Mouse (Mus musculus) v-Abl transformed pro-B cells (cell line): ENCODE measurements around the gene Mrpl52.

Experiments used
- in situ Hi-C, 2 experiments: fragments of 400-800 bp; cut with MboI; formaldehyde crosslinking; loops; one replicate each; pipeline ENCODE4 v1.15.1; 2025; ENCODE audit not compliant: unreplicated experiment in 2 of 2

The Mrpl52 gene

GRCm38 (mm10) chr14:54426689-54427398 is at the start of gene Mrpl52:
Mrpl52 (plus strand) TSS chr14:54426909.
- in situ Hi-C loops = loop anchor here (10.0 to 25.0 kb wide), 3 partner anchors 218 to 365 kb away; partner anchors contain the start of genes Cdh24 (in 1 of the 2) and Gm17606 (in 1 of the 2)

DNA sequence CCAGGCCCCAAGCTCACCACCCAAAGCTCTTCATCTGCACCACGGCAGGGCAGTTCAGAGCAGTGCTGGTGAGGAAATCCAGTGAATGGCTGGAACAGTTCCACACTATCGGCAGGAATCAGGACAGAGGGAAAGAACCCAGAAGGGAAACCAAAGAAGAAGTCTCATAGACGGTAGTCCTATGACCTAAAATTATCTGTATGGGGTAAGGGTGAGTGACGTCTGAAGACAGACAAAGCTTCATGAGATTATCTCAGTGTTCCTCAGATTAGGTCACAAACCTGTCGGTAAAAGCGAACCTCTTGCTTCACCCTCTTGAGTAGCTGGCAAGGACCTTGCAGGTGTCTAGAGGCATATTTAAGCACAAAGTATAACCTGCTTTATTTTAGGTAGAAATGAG is 49.5 kb upstream of the Mrpl52 start:
- in situ Hi-C loops = no loop called here

DNA sequence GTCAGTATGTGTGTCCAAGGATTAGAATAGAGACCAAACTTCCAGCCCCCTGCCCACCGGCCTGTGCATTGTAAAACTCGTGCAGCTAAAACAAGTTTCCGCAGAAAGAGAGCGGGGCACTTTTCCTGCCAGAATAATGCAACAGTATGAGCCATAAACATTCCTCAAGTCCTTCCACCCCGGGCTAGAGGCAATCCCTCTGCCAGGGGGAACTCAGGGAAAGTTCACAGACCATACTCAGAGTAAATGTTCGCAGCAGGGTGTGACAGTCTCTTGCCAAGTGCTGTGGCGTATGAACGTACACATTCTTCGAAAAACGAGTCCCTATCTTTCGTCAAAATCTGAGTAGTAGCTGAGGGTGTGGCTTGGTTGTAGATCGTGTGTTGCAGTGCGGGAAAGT is 47.1 kb upstream of the Mrpl52 start:
- in situ Hi-C loops = no loop called here

- in situ Hi-C loops = no loop called here
These were observed 46.1 kb upstream of the Mrpl52 start for GRCm38 (mm10) chr14:54380616-54381015.

DNA sequence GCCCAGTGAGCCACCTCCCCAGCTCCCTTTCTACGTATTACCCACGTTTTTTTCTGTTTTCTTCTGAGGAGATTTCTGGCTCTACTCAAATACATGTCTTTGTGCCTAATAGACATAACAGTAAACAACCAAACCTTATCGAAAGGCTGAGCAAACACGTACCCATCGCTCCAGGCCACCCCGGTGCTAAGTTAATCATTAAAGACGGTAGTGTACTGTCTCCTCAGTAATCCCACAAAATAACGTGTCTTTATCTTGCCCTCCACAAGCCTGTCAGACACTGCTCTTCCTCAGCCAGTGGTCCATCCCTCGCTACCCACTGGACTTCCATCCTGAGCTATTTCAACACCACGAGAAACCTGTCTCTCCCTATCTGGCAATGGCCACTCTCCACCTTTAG is 44.9 kb upstream of the Mrpl52 start:
- in situ Hi-C loops = no loop called here

DNA sequence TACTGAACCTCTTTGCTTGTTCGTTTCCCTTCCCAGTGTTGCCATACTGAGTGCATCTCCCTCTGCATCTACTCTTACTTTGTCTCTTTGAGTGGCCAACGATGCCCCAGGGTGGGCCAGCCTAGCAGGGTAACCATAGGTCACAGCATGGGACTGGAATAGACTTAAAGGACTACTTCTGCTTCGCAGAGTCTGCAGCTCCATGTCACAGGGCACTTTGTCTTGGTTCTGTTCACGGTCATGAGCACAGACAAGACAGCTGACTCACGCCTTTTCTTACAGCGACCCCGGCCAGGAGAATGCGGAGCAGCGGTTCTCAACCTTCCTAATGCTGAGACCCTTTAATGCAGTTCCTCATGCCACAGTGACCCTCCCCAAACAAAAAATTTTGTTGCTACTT is 44.1 kb upstream of the Mrpl52 start:
- in situ Hi-C loops = no loop called here

GRCm38 (mm10) chr14:54383355-54383771 is 43.3 kb upstream of the Mrpl52 start:
- in situ Hi-C loops = no loop called here

- in situ Hi-C loops = no loop called here
These were observed 42.3 kb upstream of the Mrpl52 start for GRCm38 (mm10) chr14:54384396-54384795.

- in situ Hi-C loops = no loop called here
These were observed 40.6 kb upstream of the Mrpl52 start for GRCm38 (mm10) chr14:54385968-54386618.

DNA sequence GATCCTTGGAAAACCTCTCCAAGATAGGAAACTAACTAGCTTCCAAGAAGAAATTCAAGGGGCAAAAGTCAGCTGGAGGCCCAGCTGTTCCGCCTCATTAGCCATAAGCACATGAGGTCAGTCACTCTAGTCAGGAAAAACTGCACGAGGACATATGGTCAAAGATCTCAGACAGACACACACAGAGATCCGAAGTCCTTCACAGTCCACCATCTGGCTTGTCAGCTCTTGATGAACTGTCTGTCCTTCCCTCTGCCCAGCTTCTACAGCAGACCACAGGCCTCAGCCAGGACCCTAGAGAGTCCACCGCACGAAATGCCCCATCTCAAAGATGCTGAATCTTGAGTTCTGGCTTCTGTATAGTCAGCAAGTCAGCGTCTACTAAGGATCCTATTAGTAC is 39.2 kb upstream of the Mrpl52 start:
- in situ Hi-C loops = no loop called here

GRCm38 (mm10) chr14:54390843-54391242 is 35.9 kb upstream of the Mrpl52 start:
- in situ Hi-C loops = no loop called here

DNA sequence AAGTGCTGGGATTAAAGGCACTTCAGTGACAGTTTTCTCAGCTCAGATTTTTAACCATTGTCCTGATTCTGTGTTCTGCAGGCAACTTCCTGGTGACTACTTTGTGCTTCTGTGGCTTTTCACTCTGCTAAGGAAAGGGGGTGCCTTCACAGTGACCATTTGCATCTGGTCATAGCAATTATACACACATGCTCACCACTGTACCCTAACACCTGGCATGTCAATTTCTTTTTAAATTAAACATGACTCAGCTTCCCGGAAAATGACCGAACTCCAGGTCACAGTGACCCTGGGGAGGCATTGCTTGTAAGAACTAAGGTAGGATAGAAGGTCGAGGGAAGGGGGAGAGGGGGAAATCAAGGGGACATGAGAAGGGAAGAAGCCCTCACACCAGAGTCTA is 32.9 kb upstream of the Mrpl52 start:
- in situ Hi-C loops = no loop called here

GRCm38 (mm10) chr14:54394309-54394708 is 32.4 kb upstream of the Mrpl52 start:
- in situ Hi-C loops = no loop called here

DNA sequence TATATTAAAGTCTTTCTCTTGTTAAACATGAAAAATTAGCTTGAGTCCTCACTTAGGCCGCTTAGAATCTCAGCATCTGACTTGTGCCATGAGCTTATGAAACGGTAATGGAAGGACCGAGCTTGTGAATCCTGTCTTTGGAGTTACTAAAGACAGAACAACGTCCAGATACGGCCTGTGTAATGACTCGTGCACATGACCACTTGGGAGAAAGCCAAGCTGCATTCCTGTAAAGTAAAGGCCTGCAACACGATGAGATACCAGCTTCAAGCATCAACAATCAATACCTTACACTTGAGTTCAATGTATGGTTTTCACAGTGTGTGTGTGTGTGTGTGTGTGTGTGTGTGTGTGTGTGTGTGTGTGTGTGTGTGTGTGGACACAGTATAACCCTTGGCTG is 30.0 kb upstream of the Mrpl52 start:
- in situ Hi-C loops = no loop called here

GRCm38 (mm10) chr14:54397872-54398527 is 28.7 kb upstream of the Mrpl52 start:
- in situ Hi-C loops = no loop called here

- in situ Hi-C loops = no loop called here
These were observed 28.2 kb upstream of the Mrpl52 start for GRCm38 (mm10) chr14:54398528-54398916.

DNA sequence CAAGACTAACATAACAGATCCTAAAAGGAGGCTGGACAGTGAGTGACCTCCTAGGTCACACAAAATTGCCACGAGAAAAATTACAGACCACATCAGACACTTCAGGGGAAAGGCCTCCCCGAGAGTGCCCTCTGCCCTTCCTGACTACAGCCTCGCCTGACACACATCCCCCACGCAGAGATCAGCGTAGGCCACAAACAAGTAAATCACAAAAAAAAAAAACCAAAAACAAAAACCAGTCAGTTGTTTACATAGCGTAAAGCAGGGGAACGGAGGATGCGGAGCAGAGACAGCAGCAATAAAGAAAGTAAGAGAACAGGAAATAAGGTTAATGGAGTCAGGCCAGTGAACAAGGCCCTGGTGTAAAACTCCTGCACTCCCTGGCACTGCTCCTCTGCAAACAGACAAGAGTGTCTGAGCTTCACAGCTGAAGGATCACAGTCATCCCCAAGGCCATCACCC is 27.8 kb upstream of the Mrpl52 start:
- in situ Hi-C loops = no loop called here

DNA sequence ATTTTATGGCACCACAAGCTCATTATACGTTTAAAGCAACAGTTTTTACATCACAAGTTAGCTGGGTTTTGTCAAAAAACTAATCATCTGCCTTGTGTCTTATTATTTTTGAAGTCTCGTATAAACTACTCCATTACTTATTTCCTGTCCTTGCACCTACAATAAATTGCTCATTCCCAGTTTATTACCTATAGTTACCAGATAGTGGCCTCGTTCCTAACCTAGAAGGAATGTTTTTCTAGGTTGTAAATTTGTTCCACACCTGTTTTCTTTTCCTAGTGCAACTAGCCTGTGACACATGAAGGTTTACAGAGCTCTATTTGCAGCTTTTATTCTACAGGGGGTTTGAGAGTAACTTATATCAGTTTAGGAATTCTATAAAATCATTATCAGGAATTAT is 25.0 kb upstream of the Mrpl52 start:
- in situ Hi-C loops = no loop called here

DNA sequence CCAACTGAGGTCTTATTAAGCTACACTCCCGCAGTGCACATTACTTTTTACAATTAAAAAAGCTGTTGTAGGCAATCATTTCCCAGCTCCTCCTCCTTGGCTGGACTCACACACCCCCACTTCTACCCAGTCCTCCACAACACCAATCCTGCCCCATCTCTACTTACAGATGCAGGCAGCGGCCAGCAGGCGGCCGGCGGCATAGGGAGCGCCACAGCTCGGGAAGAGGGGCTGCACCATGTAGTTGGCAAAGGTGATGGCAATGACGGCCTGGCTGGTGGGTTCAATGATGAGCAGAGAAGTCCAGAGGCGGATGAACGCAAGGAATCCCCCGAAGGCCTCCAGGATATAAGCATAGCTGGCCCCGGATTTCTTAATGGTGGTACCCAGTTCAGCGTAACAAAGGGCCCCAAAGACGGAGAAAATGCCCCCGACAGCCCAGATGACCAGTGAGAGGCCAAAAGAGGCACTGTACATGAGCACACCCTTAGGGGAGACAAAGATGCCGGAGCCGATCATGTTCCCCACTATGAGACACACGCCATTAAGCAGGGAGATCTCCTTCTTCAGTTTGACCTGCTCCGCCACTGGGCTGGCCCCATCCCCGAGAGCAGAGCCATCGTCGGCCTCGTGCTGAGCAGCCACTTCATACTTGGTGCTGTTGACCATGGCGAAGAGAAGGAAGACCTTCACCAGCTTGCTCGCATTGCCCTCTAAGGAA is 18.2 kb upstream of the Mrpl52 start:
- in situ Hi-C loops = no loop called here

- in situ Hi-C loops = no loop called here
These were observed 17.6 kb upstream of the Mrpl52 start for GRCm38 (mm10) chr14:54409057-54409645.
